Mouse (Mus musculus) ES-E14 (cell line): ENCODE data around the gene Rab40c. TPM values are rescaled to one million over a fixed set of nuclear protein-coding genes. Genes with fewer than 3 reads are reported as not detected.

Experiments used
- DNase-seq: peaks from one replicate; pipeline ENCODE4 v3.0.0-alpha.2; 2013; ENCODE audit warnings: low read depth, low spot score
- H3K27ac ChIP-seq: 2 replicates; pipeline ENCODE4 v1.5.1; 2012; ENCODE audit warnings: low read depth, mild to moderate bottlenecking, low read length, moderate library complexity, mixed read lengths; ENCODE audit not compliant: poor library complexity, insufficient read depth, severe bottlenecking
- H3K36me3 ChIP-seq: 2 replicates; pipeline ENCODE4 v1.6.1; 2012; ENCODE audit warnings: mild to moderate bottlenecking, low read length, moderate library complexity, mixed read lengths; ENCODE audit not compliant: control insufficient read depth, poor library complexity, insufficient read depth, severe bottlenecking
- H3K4me1 ChIP-seq, 2 experiments: fragments of 150-350 bp in 1 of 2; sonication (generic) in 1 of 2; 2 replicates each; pipeline ENCODE4 v1.6.1; 2012; ENCODE audit warnings: low read length in 2 of 2, mild to moderate bottlenecking in 1 of 2, mixed read lengths in 1 of 2; ENCODE audit not compliant: control insufficient read depth in 2 of 2, insufficient read depth in 2 of 2, poor library complexity in 1 of 2
- H3K4me3 ChIP-seq, 2 experiments: fragments of 150-350 bp in 1 of 2; sonication (generic) in 1 of 2; 2 replicates each; pipeline ENCODE4 v1.5.1; 2012; ENCODE audit warnings: low read length in 2 of 2, low read depth in 1 of 2, mild to moderate bottlenecking in 1 of 2, mixed read lengths in 1 of 2; ENCODE audit not compliant: insufficient read depth in 1 of 2, poor library complexity in 1 of 2, severe bottlenecking in 1 of 2
- H3K9ac ChIP-seq: 2 replicates; pipeline ENCODE4 v1.6.1; 2012; ENCODE audit warnings: low read depth, mild to moderate bottlenecking, low read length, mixed read lengths; ENCODE audit not compliant: poor library complexity, insufficient read depth, severe bottlenecking
- H3K9me3 ChIP-seq: fragments of 150-350 bp; sonication (generic); 2 replicates; pipeline ENCODE4 v1.6.1; 2012; ENCODE audit warnings: low read depth, mild to moderate bottlenecking, low read length; ENCODE audit not compliant: control insufficient read depth, insufficient read depth
- HCFC1 ChIP-seq: IDR thresholded peaks from 2 replicates; pipeline ENCODE4 v1.6.1; 2012; ENCODE audit warnings: low read length, inconsistent platforms, borderline replicate concordance; ENCODE audit not compliant: insufficient read depth
- MAFK ChIP-seq: IDR thresholded peaks from 2 replicates; pipeline ENCODE4 v1.6.1; 2014; ENCODE audit warnings: mild to moderate bottlenecking, low read depth, low read length, inconsistent platforms; ENCODE audit not compliant: insufficient read depth
- ZNF384 ChIP-seq: IDR thresholded peaks from 2 replicates; pipeline ENCODE4 v1.6.1; 2012; ENCODE audit warnings: low read depth, low read length, inconsistent platforms
- in situ Hi-C, 2 experiments: fragments of 600-800 bp; cut with MboI; formaldehyde crosslinking; loops; one replicate each; pipeline ENCODE4 v1.15.1; 2025; ENCODE audit warnings: low sequenced_read_pairs in 2 of 2, inconsistent platforms in 1 of 2; ENCODE audit not compliant: unreplicated experiment in 2 of 2
- total RNA-seq: library from RNA; depleted of rRNA; stranded (reverse); fragments of 300-350 nt; gene quantifications from 2 replicates; pipeline ENCODE4 v1.2.3, GENCODE M21; 2012; rRNA removed

The Rab40c gene
- total RNA-seq, 1 experiment: 15.7 TPM

DNA sequence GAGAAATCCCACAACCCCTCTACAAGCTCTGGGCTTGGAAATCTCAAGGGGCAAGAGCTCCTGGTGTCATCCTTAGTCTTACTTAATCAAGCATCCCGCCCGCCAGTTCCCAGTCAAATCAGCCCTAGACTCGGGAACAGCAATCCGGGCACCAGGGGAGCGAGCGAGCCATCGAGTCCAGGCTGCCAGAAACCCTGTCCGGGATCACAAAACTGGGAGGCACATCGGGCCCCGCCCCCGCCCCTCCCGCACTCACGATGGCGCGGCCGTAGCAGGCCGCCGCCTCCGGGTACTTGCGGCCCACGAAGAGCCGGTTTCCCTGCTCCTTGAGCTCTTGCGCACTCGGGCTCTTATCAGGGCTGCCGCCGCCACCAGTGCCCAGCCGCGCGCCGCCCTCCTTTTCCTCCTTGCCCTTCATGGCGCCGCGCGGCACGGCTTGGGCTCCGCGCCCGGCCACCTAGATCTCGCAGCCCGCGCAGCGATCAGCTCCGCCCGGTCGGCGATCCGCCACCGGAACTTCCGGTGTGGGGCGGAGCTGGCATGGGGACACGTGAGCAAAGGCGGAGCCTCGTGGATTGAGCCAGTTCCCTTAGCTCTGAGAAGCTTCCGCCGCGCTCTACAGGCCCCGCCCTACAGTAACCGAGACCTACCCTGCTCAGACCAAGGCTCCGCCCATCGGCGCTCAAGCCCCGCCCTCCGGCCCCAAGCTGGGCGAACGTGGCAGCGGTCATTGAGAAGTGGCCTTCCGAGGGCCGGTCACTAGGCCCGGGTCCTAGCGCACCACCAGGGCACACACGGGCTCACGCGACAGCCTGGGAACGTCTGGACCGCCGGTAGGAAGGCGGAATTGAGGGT is 86.9 kb downstream of the Rab40c start:
- peak; percentile 97 for DNase-seq
- Histone ChIP-seq H3K4me3 (peak overlapping the region; percentile 96 to 97), H3K36me3 (peaks cover 43% of the 10 kb centered on the region), H3K9me3 (no peaks in the 10 kb centered on the region), H3K4me1 (peaks cover 2 to 32% of the 10 kb centered on the region in 2 experiments; a peak in 1 of 4 replicates), H3K9ac (peak overlapping the region; percentile 97), H3K27ac (peak overlapping the region; percentile 86)
- no peak for TF ChIP-seq ZNF384
- peak; percentile 71 for TF ChIP-seq HCFC1
- no peak for TF ChIP-seq MAFK
- in situ Hi-C loops: no loop called here

Other genes starting within 250 kb of the Rab40c start
- gene Gng13, start 202.6 kb downstream of the Rab40c start, total RNA-seq: 9.9 and 14.5 TPM in 2 replicates
- gene Chtf18, start 192.3 kb downstream of the Rab40c start, total RNA-seq: 102 and 151 TPM in 2 replicates
- gene Rpusd1, start 192.1 kb downstream of the Rab40c start, total RNA-seq: 7.6 and 8.7 TPM in 2 replicates
- gene Mslnl, start 183.7 kb downstream of the Rab40c start, total RNA-seq: 0.27 and 0.58 TPM in 2 replicates
- 7.5 and 16.0 TPM in 2 replicates for gene Msln, start 165.3 kb downstream of the Rab40c start, total RNA-seq
- gene Narfl, start 146.0 kb downstream of the Rab40c start, total RNA-seq: 27.0 and 32.7 TPM in 2 replicates
- 14.5 and 29.5 TPM in 2 replicates for gene Haghl, start 134.1 kb downstream of the Rab40c start, total RNA-seq
- gene Ccdc78, start 133.1 kb downstream of the Rab40c start, total RNA-seq: 0.22 and 0.26 TPM in 2 replicates
- gene Fam173a, start 126.8 kb downstream of the Rab40c start, total RNA-seq: 32.8 and 60.6 TPM in 2 replicates
- not detected in 2 replicates for gene AC134908.4, start 124.1 kb downstream of the Rab40c start, total RNA-seq
- gene Metrn, start 122.6 kb downstream of the Rab40c start, total RNA-seq: 46.1 and 62.7 TPM in 2 replicates
- gene Fbxl16, start 110.6 kb downstream of the Rab40c start, total RNA-seq: 1.7 TPM in 2 replicates
- 28.6 and 43.4 TPM in 2 replicates for gene Wdr24, start 96.1 kb downstream of the Rab40c start, total RNA-seq
- gene Jmjd8, start 90.9 kb downstream of the Rab40c start, total RNA-seq: 25.1 and 46.4 TPM in 2 replicates
- 161 and 176 TPM in 2 replicates for gene Stub1, start 86.3 kb downstream of the Rab40c start, total RNA-seq
- 1.1 and 2.6 TPM in 2 replicates for gene Rhbdl1, start 82.4 kb downstream of the Rab40c start, total RNA-seq
- 2.0 and 2.7 TPM in 2 replicates for gene Gm20683, start 78.0 kb downstream of the Rab40c start, total RNA-seq
- gene Rhot2, start 74.9 kb downstream of the Rab40c start, total RNA-seq: 36.8 and 52.6 TPM in 2 replicates
- 24.7 and 50.5 TPM in 2 replicates for gene Wdr90, start 58.2 kb downstream of the Rab40c start, total RNA-seq
- gene Mcrip2, start 51.0 kb downstream of the Rab40c start, total RNA-seq: 12.3 and 12.6 TPM in 2 replicates
- gene Mettl26, start 44.7 kb downstream of the Rab40c start, total RNA-seq: 26.5 and 26.6 TPM in 2 replicates
- gene Wfikkn1, start 38.9 kb downstream of the Rab40c start, total RNA-seq: 3.3 TPM in 2 replicates
- 44.4 and 56.9 TPM in 2 replicates for gene Pigq, start 25.2 kb upstream of the Rab40c start, total RNA-seq
- 0.16 and 0.18 TPM in 2 replicates for gene Nhlrc4, start 25.2 kb upstream of the Rab40c start, total RNA-seq
- not detected in 2 replicates for gene A930017K11Rik, start 32.8 kb upstream of the Rab40c start, total RNA-seq
- gene Capn15, start 66.1 kb upstream of the Rab40c start, total RNA-seq: 18.0 and 19.0 TPM in 2 replicates
- gene Rab11fip3, start 149.8 kb upstream of the Rab40c start, total RNA-seq: 9.4 and 11.2 TPM in 2 replicates
- gene Decr2, start 170.6 kb upstream of the Rab40c start, total RNA-seq: 12.6 and 15.2 TPM in 2 replicates
- 96.4 and 133 TPM in 2 replicates for gene Nme4, start 175.9 kb upstream of the Rab40c start, total RNA-seq
- gene Tmem8, start 193.6 kb upstream of the Rab40c start, total RNA-seq: 22.3 and 28.5 TPM in 2 replicates
- gene Mrpl28, start 203.8 kb upstream of the Rab40c start, total RNA-seq: 154 and 156 TPM in 2 replicates
- gene Axin1, start 219.0 kb upstream of the Rab40c start, total RNA-seq: 33.6 and 38.9 TPM in 2 replicates